Mouse (Mus musculus) adipocyte (in vitro differentiated cells): ENCODE data around the gene Tmem110.

Experiments
- DNase-seq: peaks from one replicate; pipeline ENCODE4 v3.0.0-alpha.2; 2016; ENCODE audit warnings: low spot score

The Tmem110 gene

DNA sequence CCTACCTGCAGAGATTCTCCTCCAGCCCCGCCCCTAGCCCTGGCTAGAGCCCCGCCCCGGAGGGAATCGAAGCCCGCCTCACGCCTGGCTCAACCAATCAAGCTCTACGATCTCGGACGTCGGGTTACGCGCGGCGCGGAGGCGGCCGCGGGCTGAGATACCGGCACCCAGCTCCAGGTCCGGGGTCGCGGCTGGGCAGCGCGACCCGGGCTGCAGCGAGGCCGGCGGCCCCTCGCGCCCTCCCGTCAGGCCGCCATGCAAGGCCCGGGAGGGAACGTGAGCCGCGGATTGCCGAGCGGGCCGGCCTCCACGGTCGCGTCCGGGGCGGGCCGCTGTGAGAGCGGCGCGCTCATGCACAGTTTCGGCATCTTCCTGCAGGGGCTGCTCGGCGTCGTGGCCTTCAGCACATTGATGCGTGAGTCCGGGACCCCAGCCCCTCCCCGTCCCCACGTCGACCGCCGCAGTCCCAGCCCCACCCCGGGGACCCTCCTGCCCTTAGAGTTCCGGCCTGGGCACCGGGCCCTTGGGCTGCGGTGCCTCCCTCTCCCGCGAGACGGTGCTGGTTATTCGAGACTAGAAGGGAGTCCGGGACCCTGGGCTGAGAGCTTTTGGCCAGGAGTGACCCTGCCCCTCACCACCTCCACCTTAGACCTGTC is at the start of gene Tmem110:
Gene Tmem110 (plus strand): TSS at position 115 of the 656 bp plus-strand sequence.
- DNase-seq, result peak; percentile 60

- no peak for DNase-seq
Observed at GRCm38 (mm10) chr14:30784614-30785013, 40.8 kb upstream of the Tmem110 start.

GRCm38 (mm10) chr14:30789471-30789870 is 35.9 kb upstream of the Tmem110 start:
- DNase-seq, result peak; percentile 17

- DNase-seq, result no peak
Observed at GRCm38 (mm10) chr14:30792871-30793270, 32.5 kb upstream of the Tmem110 start.

DNA sequence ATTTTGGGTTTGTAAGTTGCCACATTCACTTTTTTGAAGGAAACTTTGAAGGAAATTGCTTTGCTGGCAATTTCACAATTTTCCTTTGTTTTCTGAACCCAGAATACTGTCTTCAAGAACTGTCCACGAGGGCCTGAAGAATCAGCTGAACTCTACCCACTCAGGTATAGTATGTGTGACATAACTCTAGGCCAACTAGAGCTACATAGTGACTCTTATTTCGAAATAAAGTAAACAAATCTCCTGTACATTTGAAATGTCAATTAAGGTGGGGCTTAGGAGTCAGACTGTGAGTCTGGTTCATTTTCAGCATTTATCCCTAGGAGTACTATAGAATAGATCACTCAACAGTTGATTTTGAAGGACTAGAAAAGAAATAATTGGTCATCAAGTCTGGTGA is 23.6 kb upstream of the Tmem110 start:
- no peak for DNase-seq

DNA sequence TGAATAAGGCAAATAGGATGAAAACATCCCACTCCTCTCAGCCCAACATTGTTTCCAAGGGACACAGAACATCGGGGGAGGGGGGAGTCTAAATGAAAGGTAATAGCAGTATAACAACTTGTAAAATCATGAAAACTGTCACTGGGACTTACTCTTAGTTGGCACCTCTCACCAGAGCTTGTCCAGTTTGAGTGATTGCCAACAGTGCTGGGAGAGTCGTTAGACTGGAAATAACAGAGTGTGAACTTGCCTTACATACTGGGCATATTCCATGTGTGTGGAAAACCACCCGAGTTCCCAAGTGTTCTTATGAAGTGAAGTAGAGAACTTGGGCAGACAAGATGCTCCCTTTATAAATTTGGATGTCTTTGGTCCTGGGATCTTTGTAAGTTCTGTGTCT is 4.3 kb upstream of the Tmem110 start:
- DNase-seq, result peak; percentile 71

DNA sequence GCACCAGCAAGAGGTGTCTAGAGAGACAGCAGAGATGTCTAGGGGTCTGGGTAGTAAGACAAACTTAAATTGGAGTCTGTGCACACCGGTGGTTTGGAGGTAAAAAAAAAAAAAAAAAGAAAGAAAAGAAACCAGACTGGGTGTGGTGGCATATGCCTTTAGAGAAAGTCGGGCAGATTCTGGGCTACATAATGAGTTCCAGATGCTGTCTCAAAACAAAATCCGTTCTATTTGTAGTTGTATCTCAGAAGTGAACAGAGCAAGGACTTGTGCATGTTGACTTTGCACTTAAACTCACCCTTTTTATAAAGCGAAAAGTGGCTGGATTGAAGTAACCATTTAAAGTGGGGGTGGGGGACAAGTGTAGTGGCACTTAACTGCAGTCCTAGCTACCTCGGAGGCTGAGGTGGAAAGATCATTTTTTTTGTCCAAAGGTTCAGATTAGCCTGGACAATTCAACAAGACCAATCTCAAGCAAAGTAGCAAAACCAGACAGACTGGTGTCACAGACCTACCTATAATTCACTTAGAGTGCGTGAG is 864 bp upstream of the Tmem110 start:
- no peak for DNase-seq

- DNase-seq, result no peak
Observed at GRCm38 (mm10) chr14:30825021-30825475, 342 bp upstream of the Tmem110 start.

DNA sequence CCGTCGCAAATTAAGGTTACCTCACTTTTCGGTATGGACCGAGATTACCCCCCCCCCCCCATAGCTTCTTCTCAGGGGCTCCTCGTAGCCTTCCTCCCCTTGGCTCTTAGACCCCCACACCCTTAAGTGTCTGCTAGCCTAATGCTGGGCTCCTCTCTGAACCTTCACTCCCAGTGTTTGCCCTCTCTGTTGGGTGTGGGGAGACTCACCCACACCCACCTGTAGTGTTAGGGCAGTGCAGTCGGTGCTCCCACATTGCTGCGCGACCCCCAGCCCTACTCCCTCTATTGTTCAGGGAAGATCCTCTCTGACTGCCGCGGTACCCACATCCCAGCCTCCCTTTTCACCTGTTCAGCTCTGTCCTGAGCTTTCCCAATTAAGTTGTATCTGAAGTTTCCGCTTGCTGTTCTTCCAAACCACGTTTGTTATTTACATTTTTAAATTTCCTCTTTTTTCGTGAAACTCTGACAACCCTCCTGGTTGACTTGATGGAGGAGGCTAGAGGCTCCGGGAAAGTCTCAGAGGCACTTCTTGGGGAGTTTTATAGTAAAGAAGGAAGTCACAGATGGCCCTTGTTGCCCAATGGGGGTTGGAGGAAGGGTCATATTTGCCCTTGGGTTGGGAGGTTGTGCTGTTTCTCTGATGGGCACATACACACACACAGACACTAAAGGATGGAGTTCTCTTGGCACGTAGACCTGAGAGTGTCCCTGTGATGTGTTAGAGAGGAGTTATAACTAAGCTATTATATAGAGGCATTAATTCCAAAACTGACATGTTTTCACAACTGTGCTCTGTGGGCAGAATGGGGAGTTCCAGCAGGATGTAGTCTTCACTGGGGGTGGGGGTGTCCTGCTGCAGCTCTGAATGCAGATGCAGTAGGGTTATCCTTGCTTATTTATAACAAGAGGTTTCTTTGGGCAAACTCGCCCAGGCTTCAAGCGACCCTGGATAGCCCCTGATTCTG is 1.1 kb downstream of the Tmem110 start:
- no peak for DNase-seq

DNA sequence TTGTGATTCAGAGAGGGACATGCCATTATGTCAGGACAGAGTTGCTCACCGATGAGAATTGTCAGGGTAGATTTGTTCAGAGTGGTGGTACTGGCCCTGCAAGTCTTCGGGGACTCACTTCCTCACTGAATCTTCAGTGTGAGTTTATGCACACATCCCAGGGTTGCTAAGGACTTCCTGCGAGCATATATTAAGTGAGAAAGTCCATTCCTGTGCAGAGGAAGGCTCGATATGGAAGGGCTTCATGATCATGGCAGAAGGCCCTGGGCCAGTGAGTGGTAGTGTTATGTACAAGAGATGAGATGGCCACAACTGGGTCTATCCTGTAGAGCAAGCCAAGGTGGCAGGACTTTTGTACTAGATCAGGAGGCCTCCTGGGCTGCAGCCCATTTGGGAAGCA is 2.1 kb downstream of the Tmem110 start:
- no peak for DNase-seq

- DNase-seq, result peak; percentile 58
Observed at GRCm38 (mm10) chr14:30828077-30828476, 2.7 kb downstream of the Tmem110 start.

GRCm38 (mm10) chr14:30828635-30829460 is 3.5 kb downstream of the Tmem110 start:
- DNase-seq, result peak; percentile 88

DNA sequence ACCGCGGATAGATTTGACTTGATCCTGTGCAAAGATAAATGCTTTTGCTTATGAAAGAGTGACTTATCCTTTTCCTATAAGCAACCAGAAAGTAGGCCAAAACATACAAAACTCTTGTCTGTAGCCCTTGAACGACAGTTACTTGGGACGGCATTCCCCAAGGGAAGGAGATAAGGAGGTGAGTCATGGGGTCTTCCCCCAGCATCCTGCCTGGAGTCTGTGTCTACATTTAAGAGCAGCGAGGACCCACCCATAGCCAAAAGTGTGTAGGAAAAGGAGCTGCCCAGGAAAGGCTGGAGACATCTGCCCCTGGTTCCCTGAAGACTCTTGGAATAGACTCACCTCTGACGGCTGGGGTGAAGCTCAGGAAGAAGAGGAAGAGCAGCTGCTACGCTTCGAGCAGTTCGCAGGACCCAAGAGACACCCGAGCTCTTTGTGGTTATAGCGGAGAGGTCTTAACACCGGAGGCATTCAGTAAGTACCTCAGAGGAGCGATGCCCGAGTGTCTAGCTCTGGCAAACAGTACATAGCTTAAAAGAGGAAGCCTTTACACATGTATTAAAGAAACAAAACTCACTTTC is 12.1 kb downstream of the Tmem110 start:
- no peak for DNase-seq

DNA sequence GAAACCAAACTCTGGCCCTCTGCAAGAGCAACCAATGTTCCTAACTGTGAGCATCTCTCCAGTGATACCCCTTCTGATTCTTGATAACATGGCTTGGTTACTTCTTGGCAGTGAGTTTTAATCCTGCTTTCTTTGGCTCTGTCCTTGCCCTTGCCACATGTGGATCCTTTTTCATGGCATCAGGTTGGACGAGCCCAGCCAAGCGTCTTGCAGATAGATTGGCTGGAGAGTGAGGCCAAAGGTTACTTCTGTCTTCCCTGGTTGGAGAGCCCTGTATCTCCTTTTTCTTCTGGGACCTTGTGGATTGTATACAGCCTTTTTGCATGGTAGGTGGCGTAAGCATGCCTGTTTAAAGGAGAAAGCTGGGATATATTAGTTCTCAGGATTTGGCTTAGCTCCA is 18.3 kb downstream of the Tmem110 start:
- peak; percentile 57 for DNase-seq

GRCm38 (mm10) chr14:30850504-30850903 is 25.1 kb downstream of the Tmem110 start:
- no peak for DNase-seq

- no peak for DNase-seq
Observed at GRCm38 (mm10) chr14:30852325-30852724, 26.9 kb downstream of the Tmem110 start.

- peak; percentile 51 for DNase-seq
Observed at GRCm38 (mm10) chr14:30855316-30855715, 29.9 kb downstream of the Tmem110 start.

GRCm38 (mm10) chr14:30856885-30857507 is 31.6 kb downstream of the Tmem110 start:
- DNase-seq, result no peak

- peak; percentile 57 for DNase-seq
Observed at GRCm38 (mm10) chr14:30857990-30858389, 32.6 kb downstream of the Tmem110 start.

DNA sequence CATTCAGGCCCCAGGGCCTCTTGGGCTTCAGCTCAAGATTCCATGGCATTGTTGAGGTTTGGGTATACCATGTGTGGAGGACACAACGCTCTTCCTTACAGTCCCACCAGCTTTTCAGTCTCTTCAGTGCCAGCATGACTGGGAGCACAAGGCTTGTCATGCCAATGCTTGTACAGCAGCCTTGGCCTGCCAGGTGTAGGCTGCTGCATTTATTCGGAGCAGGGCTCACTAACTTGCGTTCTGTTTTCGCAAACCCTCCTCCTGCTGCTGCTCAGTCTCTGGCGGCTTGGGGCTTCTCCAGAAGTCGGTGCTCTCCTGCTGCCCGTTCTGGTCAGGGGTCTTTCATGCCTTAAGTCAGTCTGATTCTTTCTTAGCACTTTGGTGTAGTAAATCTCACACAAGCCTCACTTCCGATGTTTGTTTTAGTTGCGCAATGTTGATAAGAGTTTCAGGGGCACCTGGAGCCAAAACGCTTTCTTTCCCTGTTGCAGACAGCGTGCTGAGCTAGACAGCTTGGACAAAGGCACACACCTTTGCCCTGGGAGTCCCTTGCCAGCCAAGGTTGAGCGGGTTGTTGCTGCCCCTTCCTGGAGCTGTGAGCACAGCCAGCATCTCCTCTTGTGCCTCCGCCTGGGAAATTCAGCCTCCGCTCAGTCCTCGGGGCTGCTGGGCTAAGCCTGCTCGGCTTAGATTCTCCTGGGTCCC is 36.2 kb downstream of the Tmem110 start:
- no peak for DNase-seq
